Mouse (Mus musculus): ENCODE results near the gene Arf3.

The Arf3 gene

DNA sequence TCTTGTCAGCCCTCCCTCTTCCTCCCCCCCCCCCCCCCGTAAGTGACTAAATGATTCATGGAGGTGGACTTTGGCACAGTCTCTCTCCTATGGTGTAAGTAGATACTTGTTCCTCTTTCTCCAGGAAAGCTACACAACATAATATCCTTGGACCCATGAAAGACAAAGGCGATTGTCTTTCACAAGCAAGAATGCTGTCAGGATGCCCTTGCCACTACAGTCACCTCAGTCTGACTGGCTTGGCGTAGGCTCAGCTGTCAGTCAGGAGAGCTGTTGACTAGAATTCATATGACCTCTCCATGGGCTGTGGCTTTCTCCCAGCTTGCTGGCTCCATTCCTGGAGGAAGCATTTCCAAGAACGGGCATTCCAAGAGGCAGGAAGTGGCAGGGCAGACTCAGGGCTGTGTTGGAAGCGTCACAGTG is 48.8 kb downstream of the Arf3 start:
- DNase-seq = no peak

DNA sequence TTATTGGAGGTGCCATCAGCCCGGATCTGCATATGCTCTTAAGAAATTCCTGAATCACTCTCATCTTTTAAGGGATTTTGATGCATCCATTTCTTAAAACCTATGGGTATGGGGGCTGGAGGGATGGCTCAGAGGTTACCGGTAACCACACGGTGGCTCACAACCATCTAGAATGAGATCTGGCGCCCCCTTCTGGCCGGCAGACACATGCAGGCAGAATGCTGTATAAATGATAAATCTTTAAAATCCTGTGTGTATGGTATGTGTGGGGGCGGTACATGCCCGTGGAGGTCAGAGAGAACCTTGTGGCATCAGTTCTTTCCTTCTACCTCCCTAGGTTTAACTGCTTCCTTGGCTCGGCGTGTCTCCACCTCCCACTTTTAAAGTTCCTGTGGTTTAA is 52.6 kb downstream of the Arf3 start:
- DNase-seq = peak; percentile 76

- peak; percentile 96 for DNase-seq
These were observed 55.1 kb downstream of the Arf3 start, which contains the start of gene Ccdc65 for GRCm38 (mm10) chr15:98707766-98708372. Gene Ccdc65, plus strand, starts transcription at chr15:98708207.

DNA sequence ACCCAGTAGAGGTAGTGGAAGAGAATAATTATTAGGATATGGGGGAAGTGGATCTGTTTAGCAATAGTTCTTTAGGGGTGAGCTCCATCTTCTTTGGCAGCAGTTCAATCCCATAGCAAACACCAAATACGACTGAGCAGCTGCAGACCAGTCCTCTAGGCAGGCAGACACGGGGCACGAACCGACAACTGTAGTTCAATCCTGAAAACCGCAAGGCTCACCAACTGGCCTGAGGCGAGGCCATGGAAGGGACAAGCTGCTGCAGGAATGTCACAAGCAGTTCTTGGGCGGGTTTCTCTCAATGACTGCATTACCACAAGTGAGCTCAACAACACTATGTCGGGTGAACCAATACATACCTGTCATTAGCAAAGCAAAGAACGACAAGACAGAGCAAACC is 58.7 kb downstream of the Arf3 start:
- DNase-seq = no peak

DNA sequence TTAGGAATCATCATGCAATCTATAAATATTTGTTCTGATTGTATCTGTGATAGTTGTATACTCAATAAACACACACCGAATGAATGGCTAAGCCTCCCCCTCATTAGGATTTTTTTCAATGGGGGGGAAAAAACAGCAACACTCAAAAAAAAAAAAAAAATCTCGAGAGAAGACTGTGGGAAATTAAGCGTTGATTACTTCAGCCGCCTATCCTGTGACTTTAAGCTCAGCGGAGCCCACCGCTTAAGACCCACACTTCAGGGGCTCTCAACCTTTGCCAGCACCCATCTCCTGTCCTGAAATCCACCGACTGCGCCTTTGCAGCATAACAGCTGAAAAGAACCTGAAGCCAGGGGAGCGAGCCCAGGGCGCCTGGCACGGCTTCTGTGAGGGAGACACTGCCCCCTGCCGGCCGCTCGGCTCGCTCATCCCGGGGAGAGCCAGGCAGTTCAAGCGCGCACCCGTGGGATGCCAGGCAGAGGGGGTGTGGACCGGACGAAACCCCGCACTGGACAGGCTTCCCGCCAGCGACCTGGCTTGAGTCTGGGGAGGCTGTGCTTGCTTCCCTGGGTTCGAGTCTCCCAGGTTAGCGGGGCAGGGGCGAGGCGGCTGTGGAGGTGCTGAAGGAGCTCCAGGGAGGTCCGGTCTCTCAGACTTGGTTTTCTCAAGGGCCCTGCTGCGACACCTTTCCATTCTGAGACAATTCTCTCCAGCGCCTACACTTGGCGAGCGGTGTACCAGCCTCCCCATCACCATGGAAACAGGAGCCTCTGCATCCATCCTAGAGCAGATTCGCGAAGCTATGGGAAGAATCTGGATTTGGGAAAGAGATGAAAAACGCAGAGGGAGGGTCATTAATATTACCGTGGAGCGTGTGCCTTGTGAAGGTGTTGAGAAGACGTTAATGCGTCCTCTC is 63.6 kb downstream of the Arf3 start:
- DNase-seq = peak; percentile 90

- no peak for DNase-seq
These were observed 66.8 kb downstream of the Arf3 start for GRCm38 (mm10) chr15:98696216-98696615.

GRCm38 (mm10) chr15:98695726-98696125 is 67.3 kb downstream of the Arf3 start:
- no peak for DNase-seq

- DNase-seq = no peak
These were observed 70.8 kb downstream of the Arf3 start for GRCm38 (mm10) chr15:98692171-98692715.

- DNase-seq = peak; percentile 88
These were observed 71.4 kb downstream of the Arf3 start for GRCm38 (mm10) chr15:98691486-98692147.

DNA sequence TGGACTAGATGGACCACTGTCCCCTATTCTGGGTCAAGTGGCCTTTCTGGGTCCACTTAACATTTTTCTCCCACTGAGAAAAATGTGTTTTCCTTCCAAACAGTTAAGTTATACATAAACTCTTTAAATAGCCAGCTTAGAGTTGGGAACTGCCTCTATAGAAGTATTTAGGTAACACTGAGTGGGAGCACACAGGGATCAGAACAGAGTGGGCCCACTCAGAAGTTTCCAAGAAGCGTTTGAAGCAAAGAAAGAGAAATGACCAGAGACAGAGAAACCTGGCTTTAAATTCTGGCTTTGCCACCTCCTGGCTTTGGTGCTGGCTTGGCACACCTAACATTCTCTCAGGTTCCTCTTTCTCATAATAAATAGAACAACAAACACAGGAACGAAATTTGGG is 73.3 kb downstream of the Arf3 start:
- no peak for DNase-seq
